Mouse (Mus musculus) kidney, embryonic 16.5 days (tissue): ENCODE data around the gene Mcemp1. TPM values are rescaled to one million over a fixed set of nuclear protein-coding genes. Genes with fewer than 3 reads are reported as not detected.
A peak's percentile ranks its signal among the peaks of the same experiment; 100 is the strongest.

ENCODE experiments used
- ATAC-seq: fragments of 200-750 bp; cut with Nextera tagmentation; 2 replicates; pipeline ENCODE4 v1.8.0; 2017; ENCODE audit warnings: moderate TSS enrichment; ENCODE audit not compliant: low FRiP score, low TSS enrichment
- H3K27ac ChIP-seq: fragments of 300-500 bp; sonication (generic); 2 replicates; pipeline ENCODE4 v1.5.1; 2014; ENCODE audit warnings: low read length
- H3K27me3 ChIP-seq: fragments of 300-500 bp; sonication (generic); 2 replicates; pipeline ENCODE4 v1.6.1; 2014; ENCODE audit warnings: low read length, control low read depth, mixed read lengths; ENCODE audit not compliant: insufficient read depth
- H3K36me3 ChIP-seq: fragments of 300-500 bp; sonication (generic); 2 replicates; pipeline ENCODE4 v1.6.1; 2014; ENCODE audit warnings: low read length, control low read depth, mixed read lengths; ENCODE audit not compliant: insufficient read depth
- H3K4me1 ChIP-seq: fragments of 300-500 bp; sonication (generic); 2 replicates; pipeline ENCODE4 v1.6.1; 2014; ENCODE audit warnings: low read length, control low read depth, mixed read lengths; ENCODE audit not compliant: insufficient read depth
- H3K4me2 ChIP-seq: fragments of 300-500 bp; sonication (generic); replicated peaks from 2 replicates; pipeline ENCODE4 v1.6.1; 2014; ENCODE audit warnings: low read depth, low read length
- H3K4me3 ChIP-seq: fragments of 300-500 bp; sonication (generic); 2 replicates; pipeline ENCODE4 v1.5.1; 2014; ENCODE audit warnings: mild to moderate bottlenecking, low read length
- H3K9ac ChIP-seq: fragments of 300-500 bp; sonication (generic); replicated peaks from 2 replicates; pipeline ENCODE4 v1.6.1; 2014; ENCODE audit warnings: low read length
- H3K9me3 ChIP-seq: fragments of 300-500 bp; sonication (generic); 2 replicates; pipeline ENCODE4 v1.6.1; 2016; ENCODE audit warnings: low read length, control low read depth
- WGBS: fragments of 180-500 bp; shearing (Covaris S2); extraction: QIAGEN DNeasy Blood & Tissue Kit; methylation state at CpG from one replicate; pipeline ENCODE4 v1.1.7; 2014; 5-methylcytosine and 5-hydroxymethylcytosine counted together
- polyA plus RNA-seq: library from polyadenylated mRNA; unstranded; fragments of >200 nt; fragmentation: Nextera tagmentation; extraction: Ambion mirVana; gene quantifications from 2 replicates; pipeline ENCODE4 v1.2.1, GENCODE M21; 2015

The Mcemp1 gene
- polyA plus RNA-seq, 1 experiment from 2014 or later = 0.20 TPM

DNA sequence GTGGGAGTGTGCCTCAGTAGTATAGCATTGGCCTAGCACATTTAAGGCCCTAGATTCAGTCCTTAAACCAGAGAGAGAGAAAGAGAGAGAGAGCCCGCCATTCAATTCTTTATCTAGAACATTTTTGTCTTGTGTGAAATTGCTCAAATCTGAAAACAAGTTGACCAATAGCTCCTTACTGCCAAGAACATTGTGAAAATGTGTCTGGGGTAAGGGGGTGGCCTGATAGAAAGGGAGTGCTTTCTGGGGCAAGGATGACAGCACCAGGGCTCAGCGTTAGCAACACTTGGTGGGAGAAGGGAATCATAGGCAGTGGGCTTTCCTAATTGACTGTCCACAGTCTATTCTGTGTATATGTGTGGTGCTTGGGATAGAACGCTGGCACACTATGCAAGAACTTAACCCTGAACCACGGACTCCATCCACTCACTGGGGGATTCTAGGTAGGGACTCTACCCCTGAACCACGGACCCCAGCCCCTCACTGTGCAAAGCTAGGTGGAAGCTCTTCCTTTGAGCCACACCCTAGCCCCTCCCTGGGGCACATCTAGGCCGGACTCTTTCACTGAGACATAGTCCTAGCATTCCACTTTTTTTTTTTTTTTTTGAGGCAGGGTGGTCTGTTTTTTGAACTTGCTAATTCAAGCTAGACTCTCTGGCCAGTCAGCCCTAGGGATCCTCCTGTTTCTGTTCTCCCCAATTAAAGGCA lies 18.6 kb upstream of the Mcemp1 start:
- Histone ChIP-seq H3K4me2 (no peak overlapping the region), H3K4me1 (no peaks in the 10 kb centered on the region), H3K27ac (no peak overlapping the region), H3K9ac (no peak overlapping the region), H3K4me3 (no peak overlapping the region), H3K27me3 (no peaks in the 10 kb centered on the region), H3K9me3 (no peaks in the 10 kb centered on the region), H3K36me3 (no peaks in the 10 kb centered on the region)
- peak; percentile 52; the same call in 1 of the 2 replicates for ATAC-seq
- WGBS = 68% methylated on average over 6 of the region's 6 CpGs

DNA sequence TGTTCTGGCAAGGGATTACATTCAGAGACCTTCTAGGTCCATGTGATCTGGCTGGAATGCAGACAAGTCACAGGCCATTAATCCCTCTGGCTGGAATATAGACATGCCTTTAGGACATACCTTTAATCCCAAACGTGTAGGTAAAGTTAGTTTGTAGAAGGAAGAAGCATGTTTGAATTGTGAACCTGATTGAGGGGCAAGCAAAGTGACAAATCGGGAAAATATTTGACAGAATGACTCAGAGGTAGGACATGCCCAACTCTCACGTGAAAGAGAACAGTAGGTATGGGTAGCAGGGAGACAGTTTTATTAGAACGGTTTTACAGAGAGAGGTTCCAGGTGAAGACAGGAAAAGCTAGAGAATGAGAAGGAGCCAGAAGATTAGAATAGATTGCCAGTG lies 18.0 kb upstream of the Mcemp1 start:
- Histone ChIP-seq H3K4me2 (no peak overlapping the region), H3K9me3 (no peaks in the 10 kb centered on the region), H3K4me3 (no peak overlapping the region), H3K4me1 (no peaks in the 10 kb centered on the region), H3K9ac (no peak overlapping the region), H3K36me3 (no peaks in the 10 kb centered on the region), H3K27me3 (no peaks in the 10 kb centered on the region), H3K27ac (no peak overlapping the region)
- peak; percentile 62; the same call in 1 of the 2 replicates for ATAC-seq
- WGBS = 55% methylated on average over 4 of the region's 4 CpGs

DNA sequence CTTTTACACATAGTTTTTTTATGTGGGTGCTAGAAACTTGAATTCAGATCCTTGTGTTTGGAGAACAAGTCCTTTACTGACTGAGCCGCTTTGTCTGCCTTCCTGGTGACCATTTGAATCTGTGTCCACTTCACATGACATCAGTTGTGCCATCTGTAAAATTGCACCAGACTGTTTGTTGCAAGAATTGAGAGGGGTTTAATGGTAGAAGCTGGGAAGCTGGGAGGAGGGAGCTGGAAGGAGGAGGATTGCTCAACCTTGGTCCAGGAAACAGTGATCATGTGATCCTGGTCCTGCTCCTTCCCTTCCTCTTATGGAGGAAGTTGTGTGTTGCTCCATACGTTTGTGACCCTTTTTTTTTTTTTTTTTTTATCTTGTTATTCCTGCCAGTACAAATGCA lies 17.3 kb upstream of the Mcemp1 start:
- ATAC-seq = no peak
- no peak overlapping the region for H3K9ac ChIP-seq
- H3K27me3 ChIP-seq = no peaks in the 10 kb centered on the region

DNA sequence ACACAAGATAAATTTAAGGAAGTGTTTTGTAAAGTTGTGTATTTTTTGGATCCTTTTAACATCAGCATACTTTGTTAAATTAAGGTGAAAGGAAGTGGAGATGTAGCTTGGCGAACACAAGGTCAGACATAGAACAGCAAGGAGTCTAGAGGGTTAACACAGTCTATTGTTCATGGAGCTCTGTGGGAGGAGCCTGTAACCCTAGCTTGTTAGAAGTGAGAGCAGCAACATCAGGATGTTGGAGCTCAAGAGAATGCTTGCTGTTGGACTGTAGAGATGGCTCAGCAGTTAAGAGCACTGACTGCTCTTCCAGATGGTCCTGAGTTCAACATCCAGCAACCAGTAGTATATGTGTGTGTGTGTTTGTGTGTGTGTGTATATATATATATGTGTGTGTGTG lies 16.6 kb upstream of the Mcemp1 start:
- Histone ChIP-seq H3K27ac (no peak overlapping the region), H3K9ac (no peak overlapping the region), H3K4me2 (no peak overlapping the region), H3K36me3 (no peaks in the 10 kb centered on the region), H3K4me1 (no peaks in the 10 kb centered on the region), H3K9me3 (no peaks in the 10 kb centered on the region), H3K4me3 (no peak overlapping the region), H3K27me3 (no peaks in the 10 kb centered on the region)
- ATAC-seq = peak; percentile 49; the same call in 1 of the 2 replicates
- WGBS = 49% methylated on average over 1 of the region's 1 CpGs

More for the DNA sequence above, 17.3 kb upstream of the Mcemp1 start:
- WGBS = 62% methylated on average over 2 of the region's 2 CpGs
- Histone ChIP-seq H3K4me1 (no peaks in the 10 kb centered on the region), H3K9me3 (no peaks in the 10 kb centered on the region), H3K36me3 (no peaks in the 10 kb centered on the region), H3K4me3 (no peak overlapping the region), H3K4me2 (no peak overlapping the region), H3K27ac (no peak overlapping the region)

DNA sequence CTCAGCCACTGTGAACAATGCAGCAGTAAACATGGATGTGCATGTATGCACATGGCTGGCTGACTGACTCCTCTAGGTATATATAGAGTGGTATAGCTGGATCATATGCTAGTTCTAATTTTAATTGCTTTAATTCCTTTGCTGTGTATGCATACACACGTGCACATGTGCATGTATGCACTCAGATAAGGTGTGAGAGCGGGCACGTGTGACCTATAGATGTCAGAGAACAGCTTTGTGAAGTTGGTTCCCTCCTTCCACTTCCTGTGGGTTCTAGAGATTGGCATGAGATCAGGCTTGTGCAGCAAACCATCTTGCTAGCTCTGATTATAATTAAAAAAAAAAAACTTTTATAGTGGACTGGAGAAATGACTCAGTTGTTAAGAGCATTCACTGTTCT lies 12.7 kb upstream of the Mcemp1 start:
- H3K4me1 ChIP-seq = no peaks in the 10 kb centered on the region
- whole genome bisulfite sequencing = 70% methylated on average over 3 of the region's 3 CpGs

DNA sequence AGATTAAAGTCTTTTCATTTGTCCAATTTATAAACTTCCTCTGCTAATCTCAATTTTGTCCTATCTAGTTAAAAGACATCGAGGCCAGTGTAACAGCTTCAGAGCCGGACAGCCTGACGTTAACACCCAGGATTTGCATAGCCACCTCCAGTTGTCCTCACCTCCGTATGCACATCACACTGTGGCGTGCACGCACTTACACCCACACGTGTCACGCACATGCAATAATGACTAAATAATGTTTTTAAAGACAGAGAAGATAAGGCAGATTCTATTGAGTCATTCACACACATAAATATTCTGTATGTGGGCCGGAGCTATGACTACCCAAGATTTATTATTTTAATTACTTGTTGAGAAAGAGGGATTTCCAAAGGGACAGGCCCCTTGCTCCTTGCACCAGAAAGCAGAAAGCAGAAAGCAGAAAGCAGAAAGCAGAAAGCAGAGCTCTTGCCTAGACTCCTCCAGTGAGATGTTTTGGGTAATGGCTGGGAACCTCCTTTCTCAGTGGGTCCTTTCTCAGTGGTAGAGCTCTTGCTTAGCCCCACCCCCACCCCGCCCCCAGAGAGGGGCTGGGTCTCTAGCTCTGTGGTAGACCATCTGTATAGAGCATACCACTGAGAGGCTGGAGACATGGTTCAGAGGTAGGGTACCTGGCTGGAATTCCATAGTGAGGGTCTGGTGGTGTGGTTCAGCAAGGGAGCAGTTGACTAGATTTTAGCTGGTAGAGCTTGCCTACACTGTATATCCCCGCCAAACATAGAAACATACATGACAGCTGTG lies 10.6 kb upstream of the Mcemp1 start:
- Histone ChIP-seq H3K36me3 (no peaks in the 10 kb centered on the region), H3K27ac (no peak overlapping the region), H3K4me3 (no peak overlapping the region), H3K27me3 (no peaks in the 10 kb centered on the region), H3K9me3 (no peaks in the 10 kb centered on the region), H3K4me2 (no peak overlapping the region), H3K9ac (no peak overlapping the region), H3K4me1 (no peaks in the 10 kb centered on the region)
- WGBS = 71% methylated on average over 11 of the region's 11 CpGs
- ATAC-seq = 0 out of 2 replicates have a peak, but pooled peaks have one; percentile 29

More for the DNA sequence above, 12.7 kb upstream of the Mcemp1 start:
- no peaks in the 10 kb centered on the region for H3K27me3 ChIP-seq
- H3K36me3 ChIP-seq = no peaks in the 10 kb centered on the region
- ATAC-seq = no peak
- H3K27ac ChIP-seq = no peak overlapping the region
- no peak overlapping the region for H3K4me2 ChIP-seq
- H3K9ac ChIP-seq = no peak overlapping the region
- no peak overlapping the region for H3K4me3 ChIP-seq
- H3K9me3 ChIP-seq = no peaks in the 10 kb centered on the region

DNA sequence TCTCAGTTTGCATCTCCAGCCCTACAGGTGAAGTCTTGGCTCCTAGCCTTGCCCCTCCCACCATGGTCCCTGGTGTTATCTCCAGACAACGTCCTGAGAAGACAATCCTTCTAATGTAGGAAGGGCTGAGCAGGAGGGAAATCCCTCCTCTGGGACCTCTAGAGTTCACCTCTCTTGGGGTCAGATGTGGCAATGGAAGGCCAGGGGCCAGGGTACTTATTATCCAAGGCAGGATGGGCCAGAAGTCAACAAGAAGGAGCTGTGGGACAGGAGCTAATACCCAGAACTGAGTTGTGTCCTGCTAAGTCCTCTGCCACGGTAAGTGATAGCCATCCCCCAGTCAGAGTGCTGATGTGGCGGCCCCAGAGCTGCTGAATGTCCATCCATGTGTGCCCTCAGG lies 10.0 kb upstream of the Mcemp1 start, which contains the start of gene Retn:
Retn (plus strand) TSS at position 245 of the 400 bp plus-strand sequence.
- Histone ChIP-seq H3K4me2 (no peak within 1 kb of the TSS), H3K36me3 (no peaks in the 10 kb centered on the region), H3K27ac (no peak within 1 kb of the TSS), H3K4me3 (no peak within 1 kb of the TSS), H3K27me3 (no peaks in the 10 kb centered on the region), H3K4me1 (no peaks in the 10 kb centered on the region), H3K9ac (no peak within 1 kb of the TSS), H3K9me3 (no peaks in the 10 kb centered on the region)
- peak; percentile 49 for ATAC-seq
- 72% methylated on average over 3 of the region's 3 CpGs for WGBS

DNA sequence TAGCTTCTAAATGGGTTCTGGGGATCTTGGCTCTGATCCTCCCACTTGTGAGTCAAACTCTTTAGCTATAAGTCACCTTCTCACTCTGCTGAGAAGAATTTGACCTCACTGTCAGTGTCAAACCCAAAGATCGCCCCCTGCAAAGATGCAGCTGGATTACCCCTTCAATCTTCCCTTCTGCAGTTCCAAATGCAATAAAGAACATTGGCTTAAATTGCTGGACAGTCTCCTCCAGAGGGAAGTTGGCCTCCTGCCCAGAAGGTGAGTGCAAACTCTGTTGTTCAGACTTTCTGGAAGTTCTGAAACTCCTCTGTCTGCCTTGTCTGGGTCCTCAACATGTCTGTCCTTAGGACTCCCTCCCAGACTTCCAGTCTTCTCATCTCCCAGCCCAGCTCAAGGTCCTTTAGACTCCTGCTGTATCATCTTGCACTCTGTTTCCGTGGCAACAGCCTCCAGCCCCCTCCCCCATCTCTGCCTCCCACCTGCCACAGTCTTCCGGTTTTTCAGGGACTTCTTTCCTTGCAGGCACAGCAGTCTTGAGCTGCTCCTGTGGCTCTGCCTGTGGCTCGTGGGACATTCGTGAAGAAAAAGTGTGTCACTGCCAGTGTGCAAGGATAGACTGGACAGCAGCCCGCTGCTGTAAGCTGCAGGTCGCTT lies 8.7 kb upstream of the Mcemp1 start:
- WGBS = 8% methylated on average over 7 of the region's 7 CpGs
- Histone ChIP-seq H3K4me1 (no peaks in the 10 kb centered on the region), H3K9me3 (no peaks in the 10 kb centered on the region), H3K4me2 (no peak overlapping the region), H3K9ac (no peak overlapping the region), H3K27ac (no peak overlapping the region), H3K27me3 (no peaks in the 10 kb centered on the region), H3K4me3 (no peak overlapping the region), H3K36me3 (no peaks in the 10 kb centered on the region)
- peak; percentile 71; the same call in 1 of the 2 replicates for ATAC-seq

DNA sequence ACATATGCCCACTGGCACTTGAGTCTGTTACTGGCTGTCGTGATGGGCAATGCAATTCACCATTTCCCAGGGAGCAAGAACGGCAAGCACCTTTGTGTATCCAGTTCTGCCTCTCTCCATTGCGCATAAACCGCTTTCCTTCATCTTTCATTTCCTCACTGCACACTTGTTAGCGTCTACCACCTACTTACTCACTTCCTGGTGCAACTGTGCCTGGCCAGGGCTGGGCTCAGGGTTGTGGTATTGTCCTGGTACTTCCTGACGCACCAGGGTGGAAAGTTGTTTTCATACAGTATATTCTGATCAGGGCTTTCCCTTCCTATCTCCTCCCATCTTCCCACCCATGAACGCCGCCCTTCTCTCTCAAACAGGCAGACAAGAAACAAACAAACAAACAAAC lies 4.7 kb upstream of the Mcemp1 start:
- Histone ChIP-seq H3K4me2 (no peak overlapping the region), H3K27ac (no peak overlapping the region), H3K9ac (no peak overlapping the region), H3K36me3 (no peaks in the 10 kb centered on the region), H3K27me3 (no peaks in the 10 kb centered on the region), H3K4me1 (no peaks in the 10 kb centered on the region), H3K9me3 (no peaks in the 10 kb centered on the region), H3K4me3 (no peak overlapping the region)
- WGBS = 86% methylated on average over 8 of the region's 8 CpGs
- no peak for ATAC-seq
